Mouse (Mus musculus): ENCODE measurements around the gene Trim67.

Gene Trim67

GRCm38 (mm10) chr8:124795781-124796488 is 3.0 kb downstream of the Trim67 start:
- DNase-seq, result no peak

- DNase-seq, result no peak
These were observed 7.7 kb downstream of the Trim67 start for GRCm38 (mm10) chr8:124800542-124800941.

GRCm38 (mm10) chr8:124803824-124804702 is 11.2 kb downstream of the Trim67 start:
- no peak for DNase-seq

GRCm38 (mm10) chr8:124805990-124806389 is 13.1 kb downstream of the Trim67 start:
- DNase-seq, result no peak

- DNase-seq, result no peak
These were observed 16.5 kb downstream of the Trim67 start for GRCm38 (mm10) chr8:124809419-124809818.

- no peak for DNase-seq
These were observed 17.2 kb downstream of the Trim67 start for GRCm38 (mm10) chr8:124810056-124810610.

- DNase-seq, result no peak
These were observed 17.9 kb downstream of the Trim67 start for GRCm38 (mm10) chr8:124810689-124811394.

GRCm38 (mm10) chr8:124813326-124813725 is 20.4 kb downstream of the Trim67 start:
- no peak for DNase-seq

- no peak for DNase-seq
These were observed 23.0 kb downstream of the Trim67 start for GRCm38 (mm10) chr8:124815870-124816269.

GRCm38 (mm10) chr8:124816866-124817265 is 24.0 kb downstream of the Trim67 start:
- DNase-seq, result no peak

GRCm38 (mm10) chr8:124817361-124817760 is 24.5 kb downstream of the Trim67 start:
- DNase-seq, result no peak

GRCm38 (mm10) chr8:124819612-124820115 is 26.8 kb downstream of the Trim67 start:
- DNase-seq, result no peak

- DNase-seq, result no peak
These were observed 27.2 kb downstream of the Trim67 start for GRCm38 (mm10) chr8:124820125-124820524.

- no peak for DNase-seq
These were observed 30.6 kb downstream of the Trim67 start for GRCm38 (mm10) chr8:124823497-124823896.

- peak; percentile 8 for DNase-seq
These were observed 33.8 kb downstream of the Trim67 start for GRCm38 (mm10) chr8:124826658-124827057.

- DNase-seq, result peak; percentile 21
These were observed 34.5 kb downstream of the Trim67 start for GRCm38 (mm10) chr8:124827387-124827786.

GRCm38 (mm10) chr8:124828561-124829240 is 35.8 kb downstream of the Trim67 start:
- peak; percentile 29 for DNase-seq

GRCm38 (mm10) chr8:124830050-124830449 is 37.2 kb downstream of the Trim67 start:
- no peak for DNase-seq

- DNase-seq, result no peak
These were observed 38.6 kb downstream of the Trim67 start for GRCm38 (mm10) chr8:124831531-124831930.

GRCm38 (mm10) chr8:124831941-124832340 is 39.0 kb downstream of the Trim67 start:
- DNase-seq, result no peak

GRCm38 (mm10) chr8:124833430-124834205 is 40.7 kb downstream of the Trim67 start:
- no peak for DNase-seq
